Mouse (Mus musculus) lung, postnatal 0 days (tissue): Measurements from ENCODE around the gene Fam76a. TPM values are rescaled to one million over a fixed set of nuclear protein-coding genes. Genes with fewer than 3 reads are reported as not detected.

ENCODE experiments used
- ATAC-seq: fragments of 200-750 bp; cut with Nextera tagmentation; 2 replicates; pipeline ENCODE4 v1.8.0; 2017; ENCODE audit warnings: moderate library complexity
- DNase-seq: peaks from one replicate; pipeline ENCODE4 v3.0.0-alpha.2; 2016; ENCODE audit warnings: low spot score
- H3K27ac ChIP-seq: fragments of 300-500 bp; sonication (generic); 2 replicates; pipeline ENCODE4 v1.5.1; 2014; ENCODE audit warnings: antibody characterized with exemption, mild to moderate bottlenecking, low read length, mixed read lengths
- H3K27me3 ChIP-seq: fragments of 300-500 bp; sonication (generic); replicated peaks from 2 replicates; pipeline ENCODE4 v1.6.1; 2014; ENCODE audit warnings: low read length, mixed read lengths; ENCODE audit not compliant: insufficient read depth
- H3K36me3 ChIP-seq: fragments of 300-500 bp; sonication (generic); 2 replicates; pipeline ENCODE4 v1.6.1; 2014; ENCODE audit warnings: low read length, mixed read lengths; ENCODE audit not compliant: insufficient read depth
- H3K4me1 ChIP-seq: fragments of 300-500 bp; sonication (generic); 2 replicates; pipeline ENCODE4 v1.6.1; 2014; ENCODE audit warnings: antibody characterized with exemption, low read depth, low read length, mixed read lengths; ENCODE audit not compliant: insufficient read depth
- H3K4me2 ChIP-seq: fragments of 300-500 bp; sonication (generic); replicated peaks from 2 replicates; pipeline ENCODE4 v1.6.1; 2014; ENCODE audit warnings: low read depth, mild to moderate bottlenecking, low read length, moderate library complexity, mixed read lengths
- H3K4me3 ChIP-seq: fragments of 300-500 bp; sonication (generic); 2 replicates; pipeline ENCODE4 v1.5.1; 2014; ENCODE audit warnings: low read depth, low read length
- H3K9ac ChIP-seq: fragments of 300-500 bp; sonication (generic); replicated peaks from 2 replicates; pipeline ENCODE4 v1.6.1; 2014; ENCODE audit warnings: low read depth, mild to moderate bottlenecking
- H3K9me3 ChIP-seq: fragments of 300-500 bp; sonication (generic); 2 replicates; pipeline ENCODE4 v1.6.1; 2016; ENCODE audit warnings: low read length, mixed read lengths
- CTCF ChIP-seq: IDR thresholded peaks from 2 replicates; pipeline ENCODE4 v1.5.1; 2016; ENCODE audit warnings: antibody characterized with exemption, mild to moderate bottlenecking
- EP300 ChIP-seq: IDR thresholded peaks from 2 replicates; pipeline ENCODE4 v1.6.1; 2016; ENCODE audit warnings: antibody characterized with exemption, mild to moderate bottlenecking, control low read depth
- WGBS: fragments of 180-500 bp; shearing (Covaris S2); extraction: QIAGEN DNeasy Blood & Tissue Kit; methylation state at CpG from one replicate; pipeline ENCODE4 v1.1.7; 2014; 5-methylcytosine and 5-hydroxymethylcytosine counted together
- polyA plus RNA-seq: library from polyadenylated mRNA; unstranded; fragments of >200 nt; fragmentation: Nextera tagmentation; extraction: Ambion mirVana; gene quantifications from 2 replicates; pipeline ENCODE4 v1.2.1, GENCODE M21; 2015

Fam76a gene
- polyA plus RNA-seq, 1 experiment from 2014 or later: 57.6 TPM

DNA sequence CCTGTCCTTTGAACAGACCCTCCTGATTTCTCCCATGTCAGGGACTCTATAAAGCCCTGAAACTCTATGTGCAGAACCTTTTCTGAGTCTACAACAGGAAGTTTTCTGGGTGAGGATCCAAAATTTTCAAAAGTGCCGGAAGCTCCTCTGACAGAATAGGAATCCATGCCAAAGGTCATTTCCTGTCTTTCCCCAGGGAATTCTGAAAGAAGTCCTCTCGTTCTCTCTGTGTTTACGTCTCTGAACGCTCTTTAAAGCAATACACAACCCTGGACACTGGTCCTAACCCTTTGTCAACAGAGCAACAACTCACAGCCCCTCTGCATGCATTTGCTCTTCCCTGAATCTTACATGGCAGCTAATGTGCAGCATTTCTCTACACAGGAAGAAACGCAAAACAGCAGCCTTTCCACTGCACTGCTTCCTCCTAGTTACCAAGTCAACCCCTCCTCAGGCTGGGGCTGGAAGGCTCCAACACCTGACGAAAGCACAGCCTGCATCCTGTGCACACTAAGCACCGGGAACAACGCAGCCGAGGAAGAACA lies 17.5 kb downstream of the Fam76a start:
- 50% methylated on average over 9 of the region's 9 CpGs for WGBS
- no peak for TF ChIP-seq CTCF
- TF ChIP-seq EP300: peak; percentile 81
- H3K36me3 ChIP-seq: peaks cover 33% of the 10 kb centered on the region
- peak; percentile 77 for ATAC-seq
- peak; percentile 67 for DNase-seq
- no peak overlapping the region for H3K4me3 ChIP-seq
- H3K4me1 ChIP-seq: no peaks in the 10 kb centered on the region
- H3K27me3 ChIP-seq: no peaks in the 10 kb centered on the region
- no peak overlapping the region for H3K9ac ChIP-seq
- H3K4me2 ChIP-seq: 0 out of 2 replicates have a peak overlapping the region, but pooled peaks have one; percentile 2
- H3K27ac ChIP-seq: peak overlapping the region; percentile 72
- no peaks in the 10 kb centered on the region for H3K9me3 ChIP-seq

DNA sequence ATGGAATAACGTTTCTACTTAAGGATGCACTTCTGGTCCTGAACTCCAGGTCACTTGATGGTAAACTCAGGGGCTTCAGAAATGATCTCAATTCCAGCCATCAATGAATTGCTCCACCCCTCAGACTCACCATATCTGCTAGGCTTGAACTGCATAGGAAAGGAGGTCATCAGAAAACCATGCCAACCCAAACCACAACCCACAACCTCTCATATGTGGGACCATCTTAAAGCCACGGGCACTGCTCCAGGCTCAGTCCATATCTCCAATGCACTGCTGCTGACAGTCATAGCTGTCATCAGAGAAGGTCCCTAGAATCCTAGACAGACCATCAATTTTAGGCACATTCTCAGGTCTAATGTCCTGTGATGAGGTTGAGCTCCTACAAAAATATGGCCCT lies 18.3 kb downstream of the Fam76a start:
- peaks cover 26% of the 10 kb centered on the region for H3K36me3 ChIP-seq
- WGBS: 80% methylated on average over 2 of the region's 2 CpGs
- TF ChIP-seq EP300 (no peak), CTCF (no peak)
- H3K4me3 ChIP-seq: no peak overlapping the region
- H3K4me1 ChIP-seq: no peaks in the 10 kb centered on the region
- no peak for DNase-seq
- H3K27me3 ChIP-seq: no peaks in the 10 kb centered on the region
- no peak overlapping the region for H3K9ac ChIP-seq
- ATAC-seq: no peak
- H3K9me3 ChIP-seq: no peaks in the 10 kb centered on the region
- peak overlapping the region; percentile 72 for H3K27ac ChIP-seq
- H3K4me2 ChIP-seq: no peak overlapping the region

DNA sequence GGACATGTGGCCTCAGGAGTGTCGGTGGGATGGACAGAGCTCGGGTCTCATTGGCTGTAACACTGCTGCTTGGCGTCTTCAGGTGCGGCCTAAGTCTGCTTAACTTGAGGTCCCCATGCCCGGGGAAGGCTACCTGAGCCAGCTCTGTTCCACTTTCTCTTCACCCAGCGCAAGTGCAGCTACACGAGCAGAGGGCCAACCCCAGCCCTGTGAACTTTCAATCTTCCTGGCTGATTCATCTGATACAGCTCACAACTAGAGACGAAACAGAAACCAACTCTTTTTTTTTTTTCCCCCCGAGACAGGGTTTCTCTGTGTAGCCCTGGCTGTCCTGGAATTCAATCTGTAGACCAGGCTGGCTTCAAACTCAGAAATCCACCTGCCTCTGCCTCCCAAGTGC lies 24.2 kb downstream of the Fam76a start:
- no peak for TF ChIP-seq EP300
- H3K27ac ChIP-seq: no peak overlapping the region
- no peak for ATAC-seq
- H3K27me3 ChIP-seq: 0 out of 2 replicates have a peak, but pooled peaks cover 3% of the 10 kb centered on the region
- no peak overlapping the region for H3K4me3 ChIP-seq
- no peak overlapping the region for H3K4me2 ChIP-seq
- no peak overlapping the region for H3K9ac ChIP-seq
- peaks cover 18% of the 10 kb centered on the region for H3K36me3 ChIP-seq
- no peaks in the 10 kb centered on the region for H3K4me1 ChIP-seq
- no peaks in the 10 kb centered on the region for H3K9me3 ChIP-seq
- WGBS: 76% methylated on average over 9 of the region's 9 CpGs
- no peak for DNase-seq

DNA sequence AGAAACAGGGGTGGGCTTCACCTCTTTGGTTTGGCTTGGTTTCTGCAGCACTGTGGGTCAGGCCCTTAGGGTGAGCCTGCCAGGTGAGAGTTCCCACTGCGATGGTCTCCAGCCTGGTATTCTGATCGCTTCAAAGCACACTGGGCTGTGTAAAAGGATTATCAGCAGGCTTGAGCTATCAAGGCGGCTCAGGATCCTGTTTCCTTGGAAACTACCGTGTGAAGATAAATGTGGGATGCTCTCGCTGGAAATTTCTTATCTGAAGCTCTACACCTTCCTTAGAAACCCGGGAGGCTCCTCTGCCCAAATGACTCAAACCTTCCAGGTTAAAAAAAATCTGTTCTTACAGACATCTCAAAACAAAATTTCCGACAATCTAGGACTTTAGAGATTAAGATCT lies 28.0 kb downstream of the Fam76a start:
- H3K27ac ChIP-seq: no peak overlapping the region
- DNase-seq (no peak), ATAC-seq (no peak)
- H3K27me3 ChIP-seq: 0 out of 2 replicates have a peak, but pooled peaks cover 3% of the 10 kb centered on the region
- WGBS: 17% methylated on average over 7 of the region's 7 CpGs
- no peak overlapping the region for H3K9ac ChIP-seq
- TF ChIP-seq CTCF (no peak), EP300 (no peak)
- no peaks in the 10 kb centered on the region for H3K4me1 ChIP-seq
- H3K36me3 ChIP-seq: no peaks in the 10 kb centered on the region
- H3K4me2 ChIP-seq: no peak overlapping the region
- H3K9me3 ChIP-seq: no peaks in the 10 kb centered on the region
- H3K4me3 ChIP-seq: no peak overlapping the region

DNA sequence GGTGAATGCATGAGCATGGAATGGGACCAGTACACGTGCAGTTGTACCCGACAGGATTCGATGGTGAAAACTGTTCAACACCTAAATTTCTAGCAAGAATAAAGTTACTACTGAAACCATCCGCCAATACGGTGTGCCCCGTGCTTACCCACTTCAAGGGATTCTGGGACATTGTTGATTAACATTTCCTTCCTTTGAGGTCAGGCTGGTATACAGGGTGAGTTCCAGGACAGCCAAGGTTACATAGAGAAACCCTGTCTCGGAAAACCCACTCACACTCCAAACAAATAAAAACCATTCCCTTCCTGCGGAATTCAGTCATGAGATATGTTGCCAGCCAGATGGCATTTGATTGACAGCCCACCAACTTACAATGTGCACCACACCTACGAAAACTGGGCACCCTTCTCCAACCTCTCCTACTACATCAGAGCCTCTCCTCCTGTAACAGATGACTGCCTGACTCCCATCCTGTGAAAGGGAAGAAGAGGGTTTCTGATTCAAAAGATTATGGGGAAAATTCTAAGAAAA lies 37.4 kb downstream of the Fam76a start:
- Histone ChIP-seq H3K4me1 (no peaks in the 10 kb centered on the region), H3K27me3 (no peaks in the 10 kb centered on the region), H3K4me3 (peak overlapping the region; percentile 78), H3K9ac (peak overlapping the region; percentile 87; the same call in 1 of the 2 replicates), H3K36me3 (no peaks in the 10 kb centered on the region; the same call in 1 of the 2 replicates), H3K4me2 (peak overlapping the region; percentile 83), H3K27ac (peak overlapping the region; percentile 94), H3K9me3 (no peaks in the 10 kb centered on the region)
- ATAC-seq: peak; percentile 49
- TF ChIP-seq EP300 (peak; percentile 58), CTCF (no peak)
- DNase-seq: peak; percentile 56
- 9% methylated on average over 9 of the region's 9 CpGs for WGBS

DNA sequence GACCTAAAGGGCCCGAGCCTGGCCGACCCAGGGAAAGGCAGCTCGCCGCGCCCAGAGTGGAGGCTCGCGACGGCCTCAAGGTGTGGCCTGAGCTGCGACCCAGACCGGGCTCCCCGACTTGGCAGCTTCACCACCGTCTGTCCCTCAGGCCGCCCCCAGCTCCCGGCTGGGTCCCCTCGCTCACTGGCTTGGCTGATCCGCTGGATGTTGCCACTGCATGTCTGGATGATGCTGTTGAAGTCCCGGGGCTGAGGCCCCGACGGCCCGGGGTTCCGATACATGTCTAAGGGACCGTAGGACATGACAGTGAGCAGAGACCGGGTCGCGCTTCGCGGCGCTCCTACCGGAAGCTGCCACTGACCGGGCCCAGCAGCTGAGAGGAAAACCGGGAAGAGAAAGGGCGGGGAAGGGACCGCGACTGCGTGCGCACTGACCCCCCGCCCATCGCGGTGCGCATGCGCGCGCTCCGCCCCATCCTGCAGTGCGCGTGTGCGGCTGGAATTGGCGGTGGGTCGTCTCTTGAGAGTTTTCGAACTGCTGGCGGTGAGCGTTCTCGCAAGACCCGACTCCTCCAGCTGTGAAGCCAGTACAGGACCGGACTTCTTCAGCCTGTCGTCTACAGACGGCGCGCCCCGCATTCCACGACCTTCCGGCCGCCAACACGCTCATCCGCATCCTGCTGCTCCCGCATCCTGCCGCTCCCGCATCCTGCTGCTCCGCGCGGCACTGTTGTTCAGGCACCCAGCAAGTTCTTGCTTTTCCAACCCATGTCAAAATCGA lies 38.1 kb downstream of the Fam76a start, which contains the start of gene Stx12:
TSS of gene Stx12 (minus strand) at position 446 of the 780 bp plus-strand sequence.
- Histone ChIP-seq H3K27ac (peak within 1 kb of the TSS; percentile 94), H3K27me3 (no peaks in the 10 kb centered on the region), H3K9me3 (no peaks in the 10 kb centered on the region), H3K4me2 (peak within 1 kb of the TSS; percentile 83), H3K4me3 (peak within 1 kb of the TSS; percentile 78), H3K36me3 (no peaks in the 10 kb centered on the region; the same call in 1 of the 2 replicates), H3K4me1 (no peaks in the 10 kb centered on the region), H3K9ac (peak within 1 kb of the TSS; percentile 87)
- TF ChIP-seq EP300 (no peak), CTCF (no peak)
- WGBS: 2% methylated on average over 70 of the region's 72 CpGs
- DNase-seq (peak; percentile 94), ATAC-seq (peak; percentile 97)
